Mouse (Mus musculus) lung, postnatal 0 days (tissue): Measurements from ENCODE around the gene Zp3. TPM values are rescaled to one million over a fixed set of nuclear protein-coding genes. Genes with fewer than 3 reads are reported as not detected.

Experiments
- ATAC-seq: fragments of 200-750 bp; cut with Nextera tagmentation; 2 replicates; pipeline ENCODE4 v1.8.0; 2017; ENCODE audit warnings: moderate library complexity
- DNase-seq: peaks from one replicate; pipeline ENCODE4 v3.0.0-alpha.2; 2016; ENCODE audit warnings: low spot score
- H3K27ac ChIP-seq: fragments of 300-500 bp; sonication (generic); 2 replicates; pipeline ENCODE4 v1.5.1; 2014; ENCODE audit warnings: antibody characterized with exemption, mild to moderate bottlenecking, low read length, mixed read lengths
- H3K27me3 ChIP-seq: fragments of 300-500 bp; sonication (generic); replicated peaks from 2 replicates; pipeline ENCODE4 v1.6.1; 2014; ENCODE audit warnings: low read length, mixed read lengths; ENCODE audit not compliant: insufficient read depth
- H3K36me3 ChIP-seq: fragments of 300-500 bp; sonication (generic); 2 replicates; pipeline ENCODE4 v1.6.1; 2014; ENCODE audit warnings: low read length, mixed read lengths; ENCODE audit not compliant: insufficient read depth
- H3K4me1 ChIP-seq: fragments of 300-500 bp; sonication (generic); 2 replicates; pipeline ENCODE4 v1.6.1; 2014; ENCODE audit warnings: antibody characterized with exemption, low read depth, low read length, mixed read lengths; ENCODE audit not compliant: insufficient read depth
- H3K4me2 ChIP-seq: fragments of 300-500 bp; sonication (generic); replicated peaks from 2 replicates; pipeline ENCODE4 v1.6.1; 2014; ENCODE audit warnings: low read depth, mild to moderate bottlenecking, low read length, moderate library complexity, mixed read lengths
- H3K4me3 ChIP-seq: fragments of 300-500 bp; sonication (generic); 2 replicates; pipeline ENCODE4 v1.5.1; 2014; ENCODE audit warnings: low read depth, low read length
- H3K9ac ChIP-seq: fragments of 300-500 bp; sonication (generic); replicated peaks from 2 replicates; pipeline ENCODE4 v1.6.1; 2014; ENCODE audit warnings: low read depth, mild to moderate bottlenecking
- H3K9me3 ChIP-seq: fragments of 300-500 bp; sonication (generic); 2 replicates; pipeline ENCODE4 v1.6.1; 2016; ENCODE audit warnings: low read length, mixed read lengths
- CTCF ChIP-seq: IDR thresholded peaks from 2 replicates; pipeline ENCODE4 v1.5.1; 2016; ENCODE audit warnings: antibody characterized with exemption, mild to moderate bottlenecking
- EP300 ChIP-seq: IDR thresholded peaks from 2 replicates; pipeline ENCODE4 v1.6.1; 2016; ENCODE audit warnings: antibody characterized with exemption, mild to moderate bottlenecking, control low read depth
- WGBS: fragments of 180-500 bp; shearing (Covaris S2); extraction: QIAGEN DNeasy Blood & Tissue Kit; methylation state at CpG from one replicate; pipeline ENCODE4 v1.1.7; 2014; 5-methylcytosine and 5-hydroxymethylcytosine counted together
- polyA plus RNA-seq: library from polyadenylated mRNA; unstranded; fragments of >200 nt; fragmentation: Nextera tagmentation; extraction: Ambion mirVana; gene quantifications from 2 replicates; pipeline ENCODE4 v1.2.1, GENCODE M21; 2015

Zp3 gene
- polyA plus RNA-seq, 1 experiment from 2014 or later = 0.35 TPM

GRCm38 (mm10) chr5:135965501-135965930 lies 14.4 kb upstream of the Zp3 start:
- TF ChIP-seq CTCF = peak; percentile 54
- no peak for TF ChIP-seq EP300
- H3K9ac ChIP-seq = no peak overlapping the region
- no peaks in the 10 kb centered on the region for H3K36me3 ChIP-seq
- no peaks in the 10 kb centered on the region for H3K9me3 ChIP-seq
- 10% methylated on average over 24 of the region's 24 CpGs for WGBS
- peak overlapping the region; percentile 45 for H3K4me2 ChIP-seq
- no peak overlapping the region for H3K4me3 ChIP-seq
- no peak for ATAC-seq
- H3K4me1 ChIP-seq = peaks cover 9% of the 10 kb centered on the region
- no peaks in the 10 kb centered on the region for H3K27me3 ChIP-seq
- H3K27ac ChIP-seq = no peak overlapping the region
- DNase-seq = peak; percentile 51

- no peaks in the 10 kb centered on the region for H3K9me3 ChIP-seq
- H3K9ac ChIP-seq = no peak overlapping the region
- TF ChIP-seq CTCF = peak; percentile 53
- no peak for TF ChIP-seq EP300
- no peak overlapping the region for H3K4me3 ChIP-seq
- H3K4me1 ChIP-seq = peaks cover 3% of the 10 kb centered on the region
- no peak for ATAC-seq
- H3K27ac ChIP-seq = no peak overlapping the region
- H3K36me3 ChIP-seq = no peaks in the 10 kb centered on the region
- DNase-seq = no peak
- no peaks in the 10 kb centered on the region for H3K27me3 ChIP-seq
- H3K4me2 ChIP-seq = no peak overlapping the region
- 60% methylated on average over 9 of the region's 9 CpGs for WGBS
Observed at GRCm38 (mm10) chr5:135966866-135967265, 13.0 kb upstream of the Zp3 start.

- ATAC-seq (no peak), DNase-seq (no peak)
- Histone ChIP-seq H3K27ac (no peak overlapping the region), H3K4me1 (no peaks in the 10 kb centered on the region), H3K27me3 (no peaks in the 10 kb centered on the region), H3K4me3 (no peak overlapping the region), H3K9ac (no peak overlapping the region), H3K36me3 (no peaks in the 10 kb centered on the region), H3K9me3 (no peaks in the 10 kb centered on the region), H3K4me2 (no peak overlapping the region)
- TF ChIP-seq CTCF = peak; percentile 72
- no peak for TF ChIP-seq EP300
- WGBS = 43% methylated on average over 1 of the region's 1 CpGs
Observed at GRCm38 (mm10) chr5:135968781-135969180, 11.1 kb upstream of the Zp3 start.

DNA sequence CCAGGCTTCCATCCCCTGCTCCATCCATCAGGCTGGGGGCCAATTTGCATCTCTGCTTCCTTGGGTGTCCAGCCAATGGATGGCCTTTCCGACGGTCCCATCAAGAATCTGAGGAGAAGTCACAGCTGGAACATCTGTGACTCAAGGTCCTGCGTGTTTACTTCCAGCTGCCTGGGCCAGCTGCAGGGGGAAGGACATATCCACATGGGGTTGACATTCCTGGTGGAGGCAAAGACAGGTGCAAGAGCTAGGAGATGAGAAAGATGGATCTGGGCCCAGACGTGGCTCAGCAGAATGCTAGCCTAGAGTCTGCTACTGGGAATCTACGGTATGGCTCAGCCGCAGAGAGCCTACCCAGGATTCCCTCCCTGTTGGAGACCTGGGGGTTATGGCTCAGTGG lies 9.7 kb upstream of the Zp3 start:
- no peak for ATAC-seq
- WGBS = 63% methylated on average over 6 of the region's 6 CpGs
- H3K9ac ChIP-seq = no peak overlapping the region
- no peaks in the 10 kb centered on the region for H3K36me3 ChIP-seq
- H3K4me3 ChIP-seq = no peak overlapping the region
- no peak overlapping the region for H3K4me2 ChIP-seq
- H3K27ac ChIP-seq = no peak overlapping the region
- H3K9me3 ChIP-seq = no peaks in the 10 kb centered on the region
- H3K27me3 ChIP-seq = no peaks in the 10 kb centered on the region
- no peaks in the 10 kb centered on the region for H3K4me1 ChIP-seq
- TF ChIP-seq EP300 (no peak), CTCF (no peak)
- DNase-seq = no peak

- TF ChIP-seq EP300 (no peak), CTCF (no peak)
- no peak for DNase-seq
- no peaks in the 10 kb centered on the region for H3K4me1 ChIP-seq
- H3K27me3 ChIP-seq = no peaks in the 10 kb centered on the region
- no peak overlapping the region for H3K27ac ChIP-seq
- 81% methylated on average over 7 of the region's 7 CpGs for WGBS
- H3K36me3 ChIP-seq = no peaks in the 10 kb centered on the region
- no peak for ATAC-seq
- no peak overlapping the region for H3K4me3 ChIP-seq
- H3K4me2 ChIP-seq = no peak overlapping the region
- no peak overlapping the region for H3K9ac ChIP-seq
- H3K9me3 ChIP-seq = no peaks in the 10 kb centered on the region
Observed at GRCm38 (mm10) chr5:135971876-135972275, 8.0 kb upstream of the Zp3 start.

- Histone ChIP-seq H3K36me3 (no peaks in the 10 kb centered on the region), H3K4me3 (no peak within 1 kb of the TSS), H3K27me3 (no peaks in the 10 kb centered on the region), H3K4me1 (no peaks in the 10 kb centered on the region), H3K4me2 (no peak within 1 kb of the TSS), H3K27ac (no peak within 1 kb of the TSS), H3K9ac (no peak within 1 kb of the TSS), H3K9me3 (no peaks in the 10 kb centered on the region)
- WGBS = 13% methylated on average over 9 of the region's 9 CpGs
- no peak for ATAC-seq
- no peak for DNase-seq
- TF ChIP-seq CTCF (no peak), EP300 (no peak)
Observed at GRCm38 (mm10) chr5:135974365-135974764, 5.5 kb upstream of the Zp3 start, which contains the start of gene Ssc4d. Ssc4d (minus strand) TSS chr5:135974531.
